ENCODE assay signal across 1 mouse cellular context in the genomic region with DNA sequence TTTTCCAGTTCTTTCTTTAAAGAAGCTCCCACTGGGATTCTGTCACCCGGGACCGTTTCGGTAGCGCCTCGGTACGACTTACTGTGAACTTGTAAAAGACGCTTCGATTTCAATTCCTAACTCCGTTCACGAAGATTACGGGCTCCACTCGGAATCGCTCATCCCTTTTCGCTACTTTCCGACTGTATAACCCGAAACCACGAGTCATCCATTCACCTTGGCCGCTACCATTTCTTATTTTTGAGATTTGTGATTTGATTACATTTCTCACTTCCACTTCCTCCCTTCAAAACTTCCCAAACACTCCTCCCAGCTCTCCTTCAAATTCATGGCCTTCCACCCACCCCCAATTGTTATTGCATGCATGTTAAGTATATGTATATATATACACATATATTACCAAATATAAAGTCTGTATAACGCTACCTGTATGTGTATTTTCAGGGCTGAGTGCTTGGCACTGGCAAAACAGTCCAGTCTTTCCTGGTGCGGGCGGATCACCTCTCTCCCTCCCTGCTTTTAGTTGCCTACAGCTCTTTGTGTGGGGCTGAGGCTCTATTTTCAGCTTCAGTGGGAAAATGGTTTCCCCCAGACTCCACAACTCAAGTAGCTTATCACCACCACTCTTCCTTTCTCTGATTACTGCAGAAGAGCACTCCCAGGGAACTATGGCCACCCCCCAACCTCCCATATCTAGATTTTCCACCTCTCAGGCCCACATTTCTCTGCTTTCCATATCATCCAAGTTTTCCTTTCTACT.
TF ChIP-seq lines count a peak whose summit lies in the region.

No protein-coding gene starts in this region.

TF ChIP-seq in CH12.LX, 34 proteins besides CTCF, POLR2A, EP300 and RAD21 (continued from another document):
- TF ChIP-seq MAX (IDR thresholded peaks at IDR 0.05; ENCODE audit: low read length) (no peak), ZKSCAN1 (IDR thresholded peaks at IDR 0.05; ENCODE audit: borderline replicate concordance, low read depth, low read length) (no peak), GABPA (IDR thresholded peaks at IDR 0.05; ENCODE audit: insufficient replicate concordance, low read depth, low read length) (no peak), USF1 (IDR thresholded peaks at IDR 0.05; ENCODE audit: low read depth, low read length) (no peak), JUN (IDR thresholded peaks at IDR 0.05; ENCODE audit: insufficient read depth, low read depth, low read length) (no peak)
